Mouse (Mus musculus) kidney, postnatal 0 days (tissue): ENCODE measurements around the gene Slit3. TPM values are rescaled to one million over a fixed set of nuclear protein-coding genes. Genes with fewer than 3 reads are reported as not detected.

Experiments used
- ATAC-seq: fragments of 200-750 bp; cut with Nextera tagmentation; replicated peaks from 2 replicates; pipeline ENCODE4 v1.8.0; 2017; ENCODE audit warnings: low read depth, moderate number of reproducible peaks, moderate TSS enrichment, moderate library complexity; ENCODE audit not compliant: low FRiP score
- DNase-seq: peaks from one replicate; pipeline ENCODE4 v3.0.0-alpha.2; 2016; ENCODE audit warnings: low spot score
- H3K27ac ChIP-seq: fragments of 300-500 bp; sonication (generic); 2 replicates; pipeline ENCODE4 v1.5.1; 2014; ENCODE audit warnings: mild to moderate bottlenecking
- H3K27me3 ChIP-seq: fragments of 300-500 bp; sonication (generic); 2 replicates; pipeline ENCODE4 v1.6.1; 2014; ENCODE audit warnings: low read length, mixed read lengths; ENCODE audit not compliant: insufficient read depth
- H3K36me3 ChIP-seq: fragments of 300-500 bp; sonication (generic); 2 replicates; pipeline ENCODE4 v1.6.1; 2014; ENCODE audit warnings: low read length, mixed read lengths; ENCODE audit not compliant: insufficient read depth
- H3K4me1 ChIP-seq: fragments of 300-500 bp; sonication (generic); replicated peaks from 2 replicates; pipeline ENCODE4 v1.6.1; 2014; ENCODE audit warnings: antibody characterized with exemption, low read length, mixed read lengths; ENCODE audit not compliant: insufficient read depth
- H3K4me2 ChIP-seq: fragments of 300-500 bp; sonication (generic); 2 replicates; pipeline ENCODE4 v1.6.1; 2014; ENCODE audit warnings: mild to moderate bottlenecking, low read length, moderate library complexity, mixed read lengths
- H3K4me3 ChIP-seq: fragments of 300-500 bp; sonication (generic); replicated peaks from 2 replicates; pipeline ENCODE4 v1.5.1; 2014; ENCODE audit warnings: low read depth, low read length
- H3K9ac ChIP-seq: fragments of 300-500 bp; sonication (generic); 2 replicates; pipeline ENCODE4 v1.6.1; 2014; ENCODE audit warnings: low read depth, low read length
- H3K9me3 ChIP-seq: fragments of 300-500 bp; sonication (generic); replicated peaks from 2 replicates; pipeline ENCODE4 v1.6.1; 2016; ENCODE audit warnings: low read length, inconsistent platforms, mixed read lengths
- CTCF ChIP-seq: IDR thresholded peaks from 2 replicates; pipeline ENCODE4 v1.5.1; 2016; ENCODE audit warnings: antibody characterized with exemption, low read depth, mild to moderate bottlenecking, moderate library complexity
- WGBS: fragments of 180-500 bp; shearing (Covaris S2); extraction: QIAGEN DNeasy Blood & Tissue Kit; methylation state at CpG from one replicate; pipeline ENCODE4 v1.1.7; 2014; 5-methylcytosine and 5-hydroxymethylcytosine counted together
- polyA plus RNA-seq: library from polyadenylated mRNA; unstranded; fragments of >200 nt; fragmentation: Nextera tagmentation; extraction: Ambion mirVana; gene quantifications from 2 replicates; pipeline ENCODE4 v1.2.1, GENCODE M21; 2015

Slit3 gene
- polyA plus RNA-seq, 1 experiment from 2014 or later = 6.6 TPM

GRCm38 (mm10) chr11:35305910-35306309, 184.9 kb downstream of the Slit3 start:
- ATAC-seq (no peak), DNase-seq (no peak)
- H3K36me3 ChIP-seq = no peaks in the 10 kb centered on the region
- H3K27ac ChIP-seq = no peak overlapping the region
- no peak for TF ChIP-seq CTCF
- 91% methylated on average over 3 of the region's 3 CpGs for WGBS
- H3K4me2 ChIP-seq = no peak overlapping the region
- no peak overlapping the region for H3K4me3 ChIP-seq
- H3K9me3 ChIP-seq = no peaks in the 10 kb centered on the region
- H3K27me3 ChIP-seq = no peaks in the 10 kb centered on the region
- H3K9ac ChIP-seq = no peak overlapping the region
- peaks cover 13% of the 10 kb centered on the region; the same call in 1 of the 2 replicates for H3K4me1 ChIP-seq

- DNase-seq = peak; percentile 56
- peaks cover 13% of the 10 kb centered on the region; the same call in 1 of the 2 replicates for H3K4me1 ChIP-seq
- no peak for TF ChIP-seq CTCF
- 42% methylated on average over 5 of the region's 5 CpGs for WGBS
- H3K9me3 ChIP-seq = no peaks in the 10 kb centered on the region
- H3K27me3 ChIP-seq = no peaks in the 10 kb centered on the region
- H3K4me3 ChIP-seq = no peak overlapping the region
- no peak for ATAC-seq
- H3K27ac ChIP-seq = no peak overlapping the region
- 0 out of 2 replicates have a peak overlapping the region, but pooled peaks have one; percentile 13 for H3K4me2 ChIP-seq
- no peaks in the 10 kb centered on the region for H3K36me3 ChIP-seq
- H3K9ac ChIP-seq = no peak overlapping the region
Observed at GRCm38 (mm10) chr11:35306922-35307321, 185.9 kb downstream of the Slit3 start.

- WGBS = 35% methylated on average over 4 of the region's 4 CpGs
- Histone ChIP-seq H3K4me1 (peaks cover 13% of the 10 kb centered on the region; the same call in 1 of the 2 replicates), H3K9me3 (no peaks in the 10 kb centered on the region), H3K36me3 (no peaks in the 10 kb centered on the region), H3K27me3 (0 out of 2 replicates have a peak, but pooled peaks cover 3% of the 10 kb centered on the region), H3K9ac (no peak overlapping the region), H3K4me2 (no peak overlapping the region), H3K4me3 (no peak overlapping the region), H3K27ac (no peak overlapping the region)
- no peak for TF ChIP-seq CTCF
- DNase-seq (peak; percentile 91), ATAC-seq (peak; percentile 53; the same call in 1 of the 2 replicates)
Observed at GRCm38 (mm10) chr11:35307992-35308391, 187.0 kb downstream of the Slit3 start.

- ATAC-seq (no peak), DNase-seq (peak; percentile 37)
- WGBS = 45% methylated on average over 5 of the region's 5 CpGs
- no peaks in the 10 kb centered on the region for H3K36me3 ChIP-seq
- 0 out of 2 replicates have a peak, but pooled peaks cover 3% of the 10 kb centered on the region for H3K27me3 ChIP-seq
- TF ChIP-seq CTCF = no peak
- H3K9ac ChIP-seq = no peak overlapping the region
- H3K4me1 ChIP-seq = no peaks in the 10 kb centered on the region
- H3K9me3 ChIP-seq = no peaks in the 10 kb centered on the region
- no peak overlapping the region for H3K4me2 ChIP-seq
- no peak overlapping the region for H3K4me3 ChIP-seq
- H3K27ac ChIP-seq = no peak overlapping the region
Observed at GRCm38 (mm10) chr11:35315449-35316028, 194.5 kb downstream of the Slit3 start.

- Histone ChIP-seq H3K4me2 (no peak overlapping the region), H3K27me3 (0 out of 2 replicates have a peak, but pooled peaks cover 3% of the 10 kb centered on the region), H3K9ac (no peak overlapping the region), H3K4me1 (no peaks in the 10 kb centered on the region), H3K4me3 (no peak overlapping the region), H3K9me3 (no peaks in the 10 kb centered on the region), H3K27ac (no peak overlapping the region), H3K36me3 (no peaks in the 10 kb centered on the region)
- WGBS = 96% methylated on average over 5 of the region's 5 CpGs
- TF ChIP-seq CTCF = no peak
- DNase-seq (no peak), ATAC-seq (no peak)
Observed at GRCm38 (mm10) chr11:35317221-35317620, 196.2 kb downstream of the Slit3 start.

GRCm38 (mm10) chr11:35317775-35318432, 196.9 kb downstream of the Slit3 start:
- no peaks in the 10 kb centered on the region for H3K9me3 ChIP-seq
- H3K4me3 ChIP-seq = no peak overlapping the region
- no peak overlapping the region for H3K4me2 ChIP-seq
- no peak overlapping the region for H3K27ac ChIP-seq
- DNase-seq (no peak), ATAC-seq (no peak)
- H3K27me3 ChIP-seq = no peaks in the 10 kb centered on the region
- H3K36me3 ChIP-seq = no peaks in the 10 kb centered on the region
- no peak overlapping the region for H3K9ac ChIP-seq
- H3K4me1 ChIP-seq = no peaks in the 10 kb centered on the region
- no peak for TF ChIP-seq CTCF
- 82% methylated on average over 7 of the region's 7 CpGs for WGBS
